Mouse (Mus musculus) ovary, postnatal 36 days (tissue): Measurements from ENCODE around the gene Lmtk3.

Experiments used
- DNase-seq: peaks from one replicate; pipeline ENCODE4 v3.0.0; 2022; ENCODE audit warnings: low spot score, mixed read lengths

The Lmtk3 gene

DNA sequence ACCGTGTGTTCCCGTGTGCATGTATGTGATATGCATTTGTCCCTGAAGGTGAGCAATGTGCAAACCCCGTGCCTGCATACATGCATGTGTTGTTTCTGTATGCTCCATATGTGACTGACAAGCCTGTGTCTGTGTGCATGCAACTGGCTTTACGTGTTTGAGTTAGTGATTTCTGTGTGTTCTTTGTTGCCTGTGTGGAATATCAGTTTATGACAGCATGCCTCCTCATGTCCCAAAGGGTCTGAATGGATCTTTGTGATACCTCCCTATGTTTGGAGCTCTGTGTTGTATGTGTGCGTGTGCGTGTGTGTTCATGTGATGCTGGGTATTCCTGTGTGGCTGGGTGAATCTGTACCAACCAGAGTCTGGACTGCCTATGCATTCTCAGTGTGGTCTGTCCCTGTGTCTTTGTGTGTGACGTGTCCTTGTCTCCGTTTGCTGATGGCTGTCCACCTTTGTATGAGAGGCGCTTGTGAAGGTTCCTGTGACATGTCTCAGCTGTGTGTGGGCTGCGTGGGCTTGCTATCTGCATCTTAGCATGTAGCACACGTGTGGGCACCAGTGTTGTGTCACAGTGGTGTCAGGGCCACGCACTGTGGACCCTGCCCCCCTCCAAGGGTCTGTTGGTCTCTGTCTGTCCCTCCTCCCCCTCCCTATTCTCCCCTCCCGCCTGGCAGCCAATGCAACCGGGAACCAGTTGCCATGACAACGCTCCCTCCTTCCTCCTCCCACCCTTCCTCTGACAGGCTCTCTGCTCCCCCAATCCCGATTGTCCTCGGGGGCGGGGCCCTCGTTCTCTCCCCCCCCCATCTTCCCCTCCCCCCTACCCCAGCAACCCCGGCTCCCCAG lies 1.2 kb downstream of the Lmtk3 start, which contains the start of gene Sult2b1:
Sult2b1 (minus strand) TSS at position 146 of the 849 bp plus-strand sequence.
- no peak for DNase-seq

DNA sequence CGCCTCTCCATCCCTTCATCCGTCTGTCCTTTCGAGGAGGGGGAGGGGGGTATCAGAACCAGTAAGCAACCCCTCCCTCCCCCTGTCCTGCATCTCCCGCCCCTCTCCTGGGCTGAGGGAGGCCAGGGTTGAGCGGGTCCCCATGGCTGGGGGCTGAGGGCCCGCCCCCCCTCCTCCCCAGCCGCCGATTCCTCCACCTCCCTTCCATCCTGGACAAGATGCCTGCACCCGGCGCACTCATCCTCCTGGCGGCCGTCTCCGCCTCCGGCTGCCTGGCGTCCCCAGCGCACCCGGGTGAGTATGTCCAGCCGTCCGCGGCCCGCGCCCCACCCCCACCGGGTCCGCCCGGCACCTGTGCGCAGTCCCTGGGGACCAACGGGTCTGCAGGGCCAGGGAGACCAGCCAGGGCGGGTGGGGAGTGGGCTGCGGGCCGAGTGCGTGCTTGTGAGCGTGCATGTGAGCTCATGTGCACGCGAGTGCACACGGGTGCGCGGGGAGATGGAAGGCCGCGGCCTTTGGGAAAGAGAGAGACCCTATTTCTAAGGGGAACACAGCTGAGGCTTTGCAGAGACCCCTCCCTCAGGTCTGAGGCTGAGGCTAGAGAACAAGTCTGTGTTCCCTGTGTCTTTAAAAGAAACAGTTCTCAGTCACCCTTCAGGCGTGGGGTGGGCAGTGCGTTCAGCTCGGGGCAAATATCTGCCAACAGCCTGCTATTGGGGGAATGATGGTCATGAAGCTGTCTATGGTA lies 2.0 kb downstream of the Lmtk3 start:
- no peak for DNase-seq

DNA sequence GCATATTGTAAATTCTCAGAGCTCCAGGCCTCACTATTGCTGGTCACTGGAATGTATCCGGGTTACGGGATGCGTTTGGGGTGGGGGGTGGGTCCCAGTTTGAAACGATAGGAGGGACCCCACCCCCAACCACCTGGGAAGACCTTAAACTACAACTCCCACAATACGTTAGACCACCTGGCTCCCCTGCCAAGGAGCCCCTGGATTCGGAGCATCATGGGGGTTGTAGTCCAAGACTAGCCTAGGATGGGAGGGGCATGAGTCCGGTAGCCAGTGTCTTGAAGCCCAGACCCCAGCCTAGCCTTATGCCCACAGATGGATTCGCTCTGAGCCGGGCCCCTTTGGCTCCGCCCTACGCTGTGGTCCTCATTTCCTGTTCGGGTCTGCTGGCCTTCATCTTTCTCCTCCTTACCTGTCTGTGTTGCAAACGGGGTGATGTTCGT lies 2.6 kb downstream of the Lmtk3 start:
- DNase-seq = no peak

DNA sequence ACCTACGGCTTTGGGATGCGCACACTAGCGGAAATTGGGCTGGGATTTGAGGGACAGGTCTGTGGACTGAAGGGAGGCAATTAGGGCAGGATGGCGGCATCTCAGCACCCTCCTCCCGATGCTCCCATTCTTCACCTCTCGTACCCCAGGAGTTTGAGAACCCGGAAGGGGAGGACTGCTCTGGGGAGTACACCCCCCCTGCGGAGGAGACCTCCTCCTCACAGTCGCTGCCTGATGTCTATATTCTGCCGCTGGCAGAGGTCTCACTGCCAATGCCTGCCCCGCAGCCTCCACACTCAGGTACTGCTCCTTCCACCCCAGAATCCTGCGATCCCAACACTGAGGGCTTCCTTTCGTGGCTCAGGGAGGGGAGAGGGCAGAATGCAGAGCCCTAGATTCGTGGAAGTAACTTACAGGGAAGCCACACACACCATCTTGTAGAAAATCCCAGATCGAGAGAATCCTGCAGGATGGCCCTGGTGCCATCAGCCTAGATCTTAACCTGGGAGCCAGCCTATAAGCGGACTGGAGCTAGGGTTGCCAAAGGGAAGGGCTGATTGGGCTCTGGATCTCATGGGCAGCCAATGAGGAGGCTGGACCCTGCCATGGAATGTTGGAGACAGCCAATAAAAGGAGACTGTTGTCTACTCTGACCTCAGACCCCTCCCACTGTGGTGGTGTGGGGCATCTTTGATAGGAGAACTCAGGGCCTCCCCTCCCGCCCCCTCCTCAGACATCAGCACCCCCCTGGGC lies 3.3 kb downstream of the Lmtk3 start:
- no peak for DNase-seq

DNA sequence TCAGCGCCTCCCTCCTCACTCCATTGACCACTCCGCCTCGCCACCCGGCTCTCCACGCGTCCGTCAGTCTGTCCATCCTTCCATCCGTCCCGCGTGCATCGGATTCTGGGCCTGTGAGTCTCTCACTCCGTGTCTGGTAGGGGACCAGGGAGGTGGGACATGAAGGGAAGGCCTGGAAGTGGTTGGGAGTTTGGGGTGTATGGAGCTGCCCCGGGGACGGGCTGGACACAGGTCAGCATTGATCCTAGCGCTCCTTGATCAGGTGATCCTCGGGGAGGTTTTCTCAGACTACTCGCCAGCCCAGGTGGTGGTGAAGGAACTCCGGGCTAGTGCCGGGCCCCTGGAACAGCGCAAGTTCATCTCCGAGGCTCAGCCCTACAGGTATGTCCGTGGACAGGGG lies 4.1 kb downstream of the Lmtk3 start:
- no peak for DNase-seq

DNA sequence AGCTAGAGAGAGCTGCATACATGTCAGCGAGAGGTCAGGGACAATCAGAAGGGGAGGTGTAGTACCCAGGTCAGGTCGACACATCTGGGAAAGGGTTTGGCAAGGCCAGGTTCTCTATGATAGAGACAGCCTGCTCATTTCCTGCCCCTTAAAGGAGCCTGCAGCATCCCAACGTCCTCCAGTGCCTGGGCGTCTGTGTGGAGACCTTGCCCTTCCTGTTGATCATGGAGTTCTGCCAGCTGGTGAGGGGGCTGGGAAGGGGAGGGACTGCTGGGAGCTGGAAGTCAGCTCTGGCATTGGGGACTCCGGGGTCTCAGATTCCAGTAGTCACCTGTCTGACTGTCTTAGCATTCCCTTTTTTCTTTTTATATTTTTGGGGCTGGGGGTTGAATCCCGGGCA lies 7.2 kb downstream of the Lmtk3 start:
- DNase-seq = no peak

DNA sequence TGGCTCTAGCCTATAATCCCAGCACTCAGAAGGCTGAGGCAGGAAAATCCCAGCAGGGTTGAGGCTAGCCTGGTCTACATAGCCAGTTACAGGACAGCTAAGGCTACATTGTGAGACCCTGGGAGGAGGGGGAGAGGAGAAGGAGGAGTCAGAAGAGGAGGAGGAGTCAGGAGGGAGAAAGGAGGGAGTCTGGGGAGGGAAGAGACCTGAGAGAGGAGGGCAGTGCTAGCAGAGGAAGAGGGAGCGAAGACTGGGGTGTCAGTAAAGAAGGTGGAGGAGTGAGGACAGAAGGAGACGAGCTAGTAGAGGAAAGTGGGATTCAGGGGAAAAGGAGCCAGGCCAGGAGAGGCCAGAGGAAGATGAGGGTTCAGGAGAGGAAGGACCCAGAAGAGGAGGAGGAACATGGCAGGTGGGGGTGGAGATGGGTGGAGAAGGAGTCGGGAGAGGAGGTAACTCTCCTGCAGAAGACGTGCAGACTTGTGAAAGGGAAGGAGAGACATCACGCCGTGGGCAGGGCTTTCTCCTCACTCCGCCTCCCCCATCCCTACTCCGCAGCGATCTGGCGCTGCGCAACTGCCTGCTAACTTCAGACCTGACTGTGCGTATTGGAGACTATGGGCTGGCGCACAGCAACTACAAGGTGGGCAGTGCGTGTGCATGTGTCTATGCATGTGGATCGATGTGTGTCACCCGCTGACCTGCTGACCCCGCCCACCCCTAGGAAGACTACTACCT lies 8.4 kb downstream of the Lmtk3 start:
- no peak for DNase-seq

DNA sequence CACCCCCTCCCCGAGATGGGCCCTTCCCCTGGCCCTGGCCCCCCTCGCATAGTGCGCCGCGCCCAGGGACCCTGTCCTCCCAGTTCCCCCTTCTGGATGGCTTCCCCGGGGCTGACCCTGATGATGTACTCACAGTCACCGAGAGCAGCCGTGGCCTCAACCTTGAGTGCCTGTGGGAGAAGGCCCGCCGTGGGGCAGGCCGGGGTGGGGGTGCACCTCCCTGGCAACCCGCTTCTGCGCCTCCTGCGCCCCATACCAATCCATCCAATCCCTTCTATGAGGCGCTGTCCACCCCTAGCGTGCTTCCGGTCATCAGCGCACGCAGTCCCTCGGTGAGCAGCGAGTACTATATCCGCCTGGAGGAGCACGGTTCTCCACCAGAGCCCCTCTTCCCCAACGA lies 9.7 kb downstream of the Lmtk3 start:
- DNase-seq = no peak

DNA sequence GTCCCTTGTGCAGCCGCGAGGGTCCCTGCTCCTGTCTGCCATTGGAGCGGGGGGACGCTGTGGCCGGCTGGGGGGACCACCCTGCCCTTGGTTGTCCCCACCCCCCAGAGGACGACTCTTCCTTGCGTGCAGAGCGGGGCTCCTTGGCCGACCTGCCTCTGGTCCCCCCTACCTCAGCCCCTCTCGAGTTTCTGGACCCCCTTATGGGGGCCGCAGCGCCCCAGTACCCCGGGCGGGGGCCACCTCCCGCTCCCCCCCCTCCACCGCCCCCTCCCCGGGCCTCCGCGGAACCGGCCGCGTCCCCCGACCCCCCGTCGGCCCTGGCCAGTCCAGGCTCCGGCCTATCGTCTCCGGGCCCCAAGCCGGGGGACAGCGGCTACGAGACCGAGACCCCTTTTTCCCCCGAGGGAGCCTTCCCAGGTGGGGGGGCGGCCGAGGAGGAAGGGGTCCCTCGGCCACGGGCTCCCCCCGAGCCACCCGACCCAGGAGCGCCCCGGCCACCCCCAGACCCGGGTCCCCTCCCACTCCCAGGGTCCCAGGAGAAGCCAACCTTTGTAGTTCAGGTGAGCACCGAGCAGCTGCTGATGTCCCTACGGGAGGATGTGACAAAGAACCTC lies 10.5 kb downstream of the Lmtk3 start:
- no peak for DNase-seq

DNA sequence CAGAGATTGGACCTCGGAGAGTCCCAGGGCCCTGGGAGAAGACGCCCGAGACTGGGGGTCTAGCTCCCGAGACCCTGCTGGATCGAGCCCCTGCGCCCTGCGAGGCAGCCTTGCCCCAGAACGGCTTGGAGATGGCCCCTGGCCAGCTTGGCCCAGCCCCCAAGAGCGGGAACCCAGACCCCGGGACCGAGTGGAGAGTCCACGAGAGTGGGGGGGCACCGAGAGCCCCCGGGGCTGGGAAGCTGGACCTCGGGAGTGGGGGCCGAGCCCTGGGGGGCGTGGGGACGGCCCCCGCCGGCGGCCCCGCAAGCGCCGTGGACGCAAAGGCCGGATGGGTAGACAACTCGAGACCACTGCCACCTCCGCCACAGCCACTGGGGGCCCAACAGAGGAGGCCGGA lies 11.4 kb downstream of the Lmtk3 start:
- DNase-seq = no peak

DNA sequence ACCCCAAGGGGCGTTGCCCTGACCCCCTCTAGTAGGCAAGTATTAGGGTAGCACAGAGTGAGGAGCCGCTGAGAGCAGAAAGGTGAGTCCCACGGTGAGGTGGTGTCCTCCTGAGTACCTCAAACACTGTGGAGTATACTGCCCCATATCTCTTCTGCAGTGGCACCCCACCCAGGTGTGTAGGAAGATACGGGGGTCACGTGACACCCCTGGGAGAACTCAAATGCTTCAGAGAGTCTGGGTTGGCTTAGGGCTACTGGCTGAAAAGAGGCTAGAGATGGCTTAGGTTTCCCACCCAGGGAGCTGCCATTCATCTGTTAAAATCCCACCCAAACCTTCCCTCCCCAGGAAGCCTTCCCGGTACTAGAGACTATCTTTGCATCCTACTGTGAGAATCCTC lies 13.4 kb downstream of the Lmtk3 start:
- no peak for DNase-seq

DNA sequence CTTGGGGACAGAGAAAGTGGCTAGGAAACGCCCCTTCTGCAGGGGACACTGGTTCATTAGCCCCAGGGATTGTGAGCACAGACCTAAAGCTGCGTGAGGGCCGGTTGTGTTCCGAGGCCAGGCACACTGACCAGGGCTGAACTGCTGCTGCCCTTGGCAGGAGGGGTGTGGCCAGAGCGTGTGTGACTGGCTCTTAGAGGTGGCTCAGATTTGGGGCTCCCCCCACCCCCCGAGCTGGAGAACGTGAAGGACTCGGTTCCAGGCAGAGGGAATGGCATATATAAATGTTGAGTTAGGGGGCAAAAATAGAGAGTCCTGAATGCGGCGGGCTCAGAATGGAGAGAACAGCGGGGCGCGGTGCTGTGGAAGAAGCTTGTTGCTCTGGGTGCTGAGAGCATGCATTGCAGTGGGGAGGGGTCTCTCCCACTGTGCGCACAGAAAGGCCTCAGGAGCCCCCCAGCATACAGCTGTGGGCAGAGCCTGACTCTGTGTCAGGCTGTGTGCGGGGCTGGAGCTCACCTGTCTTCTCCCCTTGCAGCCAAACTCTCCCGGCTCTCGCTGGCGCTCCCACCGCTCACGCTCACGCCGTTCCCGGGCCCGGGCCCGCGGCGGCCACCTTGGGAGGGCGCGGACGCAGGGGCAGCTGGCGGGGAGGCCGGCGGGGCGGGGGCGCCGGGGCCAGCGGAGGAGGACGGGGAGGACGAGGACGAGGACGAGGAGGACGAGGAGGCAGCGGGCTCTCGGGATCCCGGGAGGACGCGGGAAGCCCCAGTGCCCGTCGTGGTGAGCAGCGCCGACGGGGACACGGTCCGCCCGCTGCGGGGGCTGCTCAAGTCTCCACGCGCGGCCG lies 14.3 kb downstream of the Lmtk3 start:
- no peak for DNase-seq

DNA sequence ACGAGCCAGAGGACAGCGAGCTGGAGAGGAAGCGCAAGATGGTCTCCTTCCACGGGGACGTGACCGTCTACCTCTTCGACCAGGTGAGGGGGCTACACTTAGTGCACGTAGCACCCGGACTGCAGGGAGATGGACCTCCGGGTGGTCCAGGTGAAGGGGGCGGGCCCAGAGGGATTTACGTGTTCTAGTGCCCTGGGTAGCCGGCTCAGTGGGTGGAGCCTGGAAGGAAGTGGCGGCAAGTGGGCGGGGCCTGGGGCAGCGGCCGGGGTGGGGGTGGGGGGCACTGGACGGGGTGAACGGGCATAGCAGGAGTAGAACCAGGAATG lies 14.9 kb downstream of the Lmtk3 start:
- DNase-seq = no peak

DNA sequence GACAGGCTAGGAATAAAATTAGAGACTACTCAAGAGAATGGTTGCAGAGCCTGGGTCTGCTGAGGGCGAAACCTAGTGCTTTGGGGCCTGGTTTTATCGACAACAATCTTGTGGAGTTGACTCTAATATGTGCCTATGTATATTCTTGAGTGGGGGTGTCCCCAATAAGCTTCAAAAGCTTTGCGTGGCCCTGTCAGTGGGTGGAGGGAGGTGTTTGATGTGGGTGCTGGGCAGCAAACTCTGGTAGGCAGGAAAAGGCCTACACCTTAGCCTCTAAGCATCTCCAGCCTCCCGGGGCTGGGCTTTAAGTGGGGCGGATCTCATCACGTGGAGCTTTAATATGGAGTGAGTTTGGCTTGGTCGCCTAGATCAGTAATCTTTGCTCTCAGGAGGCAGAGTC lies 15.4 kb downstream of the Lmtk3 start:
- no peak for DNase-seq

DNA sequence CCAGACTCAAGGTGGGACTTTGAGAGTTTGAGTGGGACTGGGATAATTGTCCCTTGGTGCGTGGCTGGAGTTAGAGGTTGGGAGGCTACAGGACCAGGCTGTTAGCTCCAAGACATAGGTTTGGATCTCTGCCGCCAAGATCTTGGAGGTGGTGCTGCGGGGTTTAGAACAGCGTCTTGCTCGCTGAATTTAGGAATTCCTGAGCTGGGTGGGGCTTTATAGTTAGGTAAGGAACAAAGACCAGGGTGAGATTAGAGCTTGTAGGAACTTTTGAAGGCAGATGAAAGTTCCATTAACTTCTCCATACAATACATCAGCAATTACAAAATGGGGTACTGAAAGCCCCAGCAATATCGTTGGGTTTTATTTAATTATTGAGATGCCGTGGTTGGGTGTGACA lies 16.5 kb downstream of the Lmtk3 start:
- DNase-seq = no peak

DNA sequence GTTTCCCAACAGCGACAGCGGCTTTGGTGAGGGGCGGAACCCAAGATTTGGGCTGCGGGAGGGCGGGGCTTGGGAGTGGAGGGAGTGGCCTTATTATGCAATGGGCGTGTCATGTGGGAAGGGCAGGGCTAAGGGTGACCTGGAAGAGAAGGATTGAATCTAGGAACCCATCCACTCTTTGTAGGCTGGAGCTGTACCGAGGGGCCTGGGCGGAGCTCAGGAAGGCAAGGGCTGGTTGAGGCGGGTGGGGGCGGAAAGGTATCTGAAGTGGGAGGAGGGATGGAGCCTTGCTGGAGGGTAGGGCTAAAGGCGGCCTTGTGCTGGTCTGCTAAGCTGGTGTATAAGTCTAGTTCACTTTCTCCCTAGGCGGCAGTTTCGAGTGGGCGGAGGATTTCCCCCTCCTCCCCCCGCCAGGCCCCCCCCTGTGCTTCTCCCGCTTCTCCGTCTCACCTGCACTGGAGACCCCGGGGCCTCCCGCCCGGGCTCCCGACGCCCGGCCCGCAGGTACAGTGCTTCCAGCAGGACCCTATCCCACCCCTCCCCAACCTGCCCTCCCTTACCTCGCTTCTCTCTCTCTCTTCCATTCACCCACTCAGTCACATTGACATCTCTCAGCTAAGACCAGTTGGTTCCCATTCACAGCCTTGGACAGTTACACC lies 17.1 kb downstream of the Lmtk3 start:
- no peak for DNase-seq

DNA sequence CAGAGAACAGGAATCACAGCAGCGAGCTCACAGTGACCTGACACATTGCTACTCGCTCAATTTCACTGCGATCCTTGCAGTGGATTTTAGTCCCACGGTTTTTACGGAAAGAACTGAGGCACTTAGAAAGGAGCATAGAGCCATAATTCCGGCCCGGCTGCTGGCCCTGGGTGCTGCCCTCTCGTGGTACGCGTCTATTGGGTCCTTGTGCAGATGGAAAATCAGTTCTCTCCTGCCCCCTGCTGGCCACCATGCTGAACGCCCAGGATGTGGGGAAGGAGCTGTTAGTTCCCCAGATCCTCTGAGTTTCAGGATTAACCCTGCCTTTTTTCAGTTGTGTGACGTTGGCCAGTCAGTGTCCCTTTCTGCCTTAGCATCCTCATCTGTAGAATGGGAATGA lies 17.8 kb downstream of the Lmtk3 start:
- DNase-seq = peak; percentile 89

DNA sequence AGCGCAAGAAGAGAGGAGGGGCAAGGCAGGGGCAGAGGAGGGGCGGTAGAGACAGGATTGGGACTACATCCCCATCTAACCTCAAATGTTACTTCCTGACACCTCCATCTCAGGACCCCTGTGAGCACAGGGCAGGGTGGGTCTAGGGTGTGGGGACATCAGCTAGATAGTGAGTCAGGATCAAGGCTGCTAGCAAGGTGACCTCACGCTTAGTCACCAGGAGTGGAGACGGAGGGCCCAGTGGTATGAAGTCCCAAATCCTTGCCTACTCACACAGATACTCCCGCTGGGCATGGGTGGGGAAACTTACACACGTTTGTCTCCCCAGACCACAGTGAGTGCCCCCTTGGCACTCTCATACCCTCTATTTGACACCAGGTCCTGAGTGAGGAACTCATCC lies 19.0 kb downstream of the Lmtk3 start:
- DNase-seq = no peak

DNA sequence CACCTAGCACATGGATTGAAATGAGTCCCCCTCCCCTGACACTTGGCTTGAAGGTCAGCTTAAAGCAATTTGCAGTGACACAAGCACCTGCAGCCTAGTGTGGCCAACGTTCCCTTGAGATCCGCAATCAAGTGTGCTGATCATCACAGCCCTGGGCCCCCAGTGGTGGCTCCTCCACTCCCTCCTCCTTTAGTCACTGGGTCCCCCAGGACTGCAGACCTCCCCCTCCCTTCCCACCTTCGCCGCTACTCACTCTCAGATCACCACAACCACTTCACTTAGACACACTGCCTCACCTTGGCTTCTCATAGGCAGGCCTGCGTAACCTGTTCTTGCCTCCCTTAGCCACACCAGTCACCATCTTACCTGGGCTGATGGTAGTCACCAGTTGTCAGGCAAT lies 22.4 kb downstream of the Lmtk3 start:
- no peak for DNase-seq

DNA sequence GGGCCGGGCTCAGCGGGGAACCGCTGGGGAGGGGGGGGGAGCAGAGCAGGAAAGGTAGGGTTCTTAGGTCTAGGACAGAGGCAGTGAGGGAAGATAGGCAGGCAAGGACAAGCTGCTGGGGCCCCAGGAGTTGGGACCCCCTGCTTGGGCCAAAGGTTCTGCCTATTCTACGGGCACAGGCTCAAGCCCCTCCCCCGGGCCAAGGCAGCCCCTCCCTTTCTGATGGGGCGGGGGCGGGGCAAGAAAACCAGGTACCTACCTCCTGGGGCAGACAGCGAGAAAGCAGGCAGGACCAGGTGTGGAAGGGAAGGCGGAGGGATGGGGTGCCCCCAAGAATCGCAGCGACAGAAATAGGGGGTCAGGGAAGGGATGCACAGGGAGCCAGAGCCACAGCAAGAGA lies 24.9 kb downstream of the Lmtk3 start:
- DNase-seq = no peak
